26 mouse cellular contexts compared by ENCODE assay signal in the genomic region with DNA sequence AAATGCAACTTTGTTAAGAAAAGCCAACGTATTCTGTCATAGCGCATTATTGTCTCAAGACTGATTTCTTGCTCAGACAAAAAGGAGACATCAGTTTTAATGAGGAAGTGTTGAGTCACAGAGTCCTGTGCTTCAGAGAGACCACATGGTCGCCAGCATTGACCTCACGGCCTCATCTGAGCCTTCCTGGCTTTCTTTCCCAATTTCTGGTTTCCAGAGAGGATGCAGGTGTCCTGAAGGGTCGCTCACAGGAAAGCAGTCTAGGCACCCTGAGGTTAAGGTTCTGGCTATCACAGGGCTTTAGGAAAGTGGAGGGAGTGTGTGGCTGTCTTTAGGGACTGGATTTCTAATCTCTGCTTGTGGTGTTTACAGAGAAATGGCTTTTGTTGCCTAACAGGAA.
"Had no signal": no experiment of that assay in that cellular context is flagged by ENCODE, and none has a peak within 500 bp of the region (broad histone marks: within the 10 kb centered on the region; RNA-seq: fewer than 3 reads in every experiment).

No protein-coding gene starts in this region.

- ATAC-seq: hindbrain, embryonic 16.5 days; inflammation-experienced regulatory T-cells, adult 6 months; intestine, embryonic 15.5 days; intestine, postnatal 0 days; liver, embryonic 12.5 days had no signal

- H3K27ac ChIP-seq: gastrocnemius, adult 2 months; heart, adult 2 months; heart, embryonic 13.5 days; heart, embryonic 15.5 days; hindbrain, embryonic 10.5 days; hindbrain, embryonic 12.5 days; hindbrain, embryonic 14.5 days; intestine, embryonic 15.5 days; limb, embryonic 13.5 days; limb, embryonic 15.5 days; liver, embryonic 12.5 days had no signal

- DNase-seq: gastrocnemius, adult 2 months; gastrocnemius, postnatal 10 days; gastrocnemius, postnatal 25 days; heart, adult 2 months; heart, postnatal 14 days; heart, postnatal 4 days; kidney, adult 18-20 months; kidney, adult 8-10 months; kidney, postnatal 10 days; kidney, postnatal 25 days; kidney, postnatal 4 days; layer of hippocampus, adult 9-11 months; layer of hippocampus, postnatal 36 days; left cerebral cortex, postnatal 4 days had no signal

- H3K4me3 ChIP-seq: gastrocnemius, adult 2 months; heart, adult 2 months; heart, embryonic 13.5 days; heart, embryonic 15.5 days; hindbrain, embryonic 10.5 days; hindbrain, embryonic 12.5 days; intestine, embryonic 15.5 days; limb, embryonic 13.5 days; limb, embryonic 15.5 days; liver, embryonic 12.5 days had no signal
